Mouse (Mus musculus): ENCODE results near the gene Hic1. TPM values are rescaled to one million over a fixed set of nuclear protein-coding genes. Genes with fewer than 3 reads are reported as not detected.

Gene Hic1
- polyA plus RNA-seq (2012; rRNA removed): 7.9 and 17.4 TPM in 2 replicates

DNA sequence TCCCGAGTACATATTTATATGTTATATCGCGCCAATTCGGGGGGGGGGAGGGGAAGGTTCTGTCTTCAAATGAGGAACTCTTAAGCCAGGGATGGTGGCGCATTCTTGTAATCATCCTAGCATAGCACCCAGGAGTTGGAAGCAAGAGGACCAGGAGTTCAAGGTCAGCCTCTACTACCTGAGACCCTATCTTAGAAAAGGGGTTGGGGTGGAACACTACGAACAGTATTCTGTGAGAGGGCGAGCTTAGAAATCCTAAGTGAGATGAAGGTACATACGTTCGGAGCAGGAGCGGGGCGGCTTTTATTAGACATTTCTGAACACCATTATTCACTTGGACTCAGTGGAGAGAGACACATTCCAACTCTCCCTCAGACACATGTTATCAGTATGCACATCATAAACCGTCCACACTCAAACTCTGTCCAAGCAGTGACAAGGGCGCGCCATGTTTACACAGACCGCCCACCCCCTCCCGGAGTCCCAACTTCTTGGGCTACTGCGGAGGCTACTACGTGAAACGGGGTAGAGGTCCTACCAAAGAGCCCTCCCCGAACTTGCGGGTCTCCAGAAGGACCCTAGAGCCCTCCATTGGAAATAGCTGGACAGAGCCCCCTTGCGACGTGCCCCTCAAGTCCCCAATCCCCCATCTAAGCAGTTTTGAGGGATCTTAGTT lies at the start of gene Hic1:
Gene Hic1, minus strand, starts transcription at position 115 of the 676 bp plus-strand sequence.

DNA sequence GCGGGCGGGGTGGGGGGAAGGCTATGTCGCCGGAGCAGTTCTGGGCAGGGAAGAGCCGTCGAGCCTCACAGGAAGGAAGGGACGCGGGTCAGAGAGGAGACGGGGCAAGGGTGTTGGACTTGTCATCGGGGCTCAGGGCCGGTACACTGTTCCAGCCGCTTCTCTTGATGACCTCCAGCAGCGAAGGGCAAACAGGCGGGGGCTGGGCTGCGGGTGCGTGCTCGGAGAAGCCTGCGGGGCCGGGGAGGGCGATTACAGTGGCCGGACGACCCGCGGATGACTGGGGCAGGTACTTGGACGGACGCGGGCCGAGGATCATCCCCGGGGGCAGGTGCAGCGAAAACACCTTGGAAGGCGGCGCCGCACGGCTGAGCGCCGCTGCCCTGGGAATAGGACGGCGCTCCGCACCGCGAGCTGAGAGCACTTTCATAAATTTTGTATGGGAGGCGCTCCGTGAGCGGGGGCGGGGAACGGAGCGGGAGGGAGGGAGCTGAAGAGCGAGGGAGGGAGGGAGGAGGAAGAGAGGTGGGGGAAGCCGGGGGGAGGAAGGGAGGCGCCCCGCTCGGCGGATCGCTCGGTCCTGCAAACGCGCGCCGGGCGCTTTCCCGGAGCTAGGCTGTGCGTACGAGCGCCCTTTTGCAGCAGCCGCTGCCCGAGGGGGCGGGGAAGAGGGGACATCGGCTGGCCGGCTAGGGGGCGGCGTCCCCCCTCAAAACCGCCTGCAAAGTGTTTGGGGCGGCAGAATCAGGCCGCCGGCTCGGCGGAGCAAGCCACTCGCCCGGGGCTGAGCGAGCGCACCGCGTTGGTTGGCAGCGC lies 24.1 kb upstream of the Hic1 start, which contains the start of gene Rtn4rl1:
Gene Rtn4rl1, plus strand, starts transcription at position 528 of the 816 bp plus-strand sequence.

DNA sequence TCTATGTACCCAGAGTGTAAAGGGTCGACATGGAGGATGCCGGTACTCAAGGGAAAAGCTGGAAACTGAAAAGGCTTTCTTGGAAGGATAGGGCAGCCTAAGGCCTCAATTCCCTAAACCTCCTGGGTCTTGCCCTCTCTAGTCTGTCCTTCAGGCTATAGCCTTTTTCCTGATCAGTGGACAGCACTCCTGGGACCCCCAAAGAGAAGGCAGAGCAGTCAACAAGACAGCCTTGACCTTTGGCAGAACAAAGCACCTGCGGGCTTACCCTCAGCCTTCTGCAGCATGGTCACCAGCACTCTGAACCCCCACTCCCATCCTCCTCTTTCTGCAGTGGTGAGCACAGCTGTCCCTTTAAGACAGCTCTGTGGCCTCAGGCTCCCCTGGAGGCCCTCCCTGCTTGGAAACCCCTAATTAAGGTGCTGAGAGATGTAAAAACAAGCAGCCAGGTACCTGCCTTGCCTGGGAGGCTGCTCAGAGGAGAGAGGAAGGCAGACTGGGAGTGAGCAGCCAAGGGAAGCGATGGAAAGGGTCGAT lies 21.7 kb upstream of the Hic1 start, which contains the start of gene Dph1:
Gene Dph1, minus strand, starts transcription at position 337 of the 537 bp plus-strand sequence.

DNA sequence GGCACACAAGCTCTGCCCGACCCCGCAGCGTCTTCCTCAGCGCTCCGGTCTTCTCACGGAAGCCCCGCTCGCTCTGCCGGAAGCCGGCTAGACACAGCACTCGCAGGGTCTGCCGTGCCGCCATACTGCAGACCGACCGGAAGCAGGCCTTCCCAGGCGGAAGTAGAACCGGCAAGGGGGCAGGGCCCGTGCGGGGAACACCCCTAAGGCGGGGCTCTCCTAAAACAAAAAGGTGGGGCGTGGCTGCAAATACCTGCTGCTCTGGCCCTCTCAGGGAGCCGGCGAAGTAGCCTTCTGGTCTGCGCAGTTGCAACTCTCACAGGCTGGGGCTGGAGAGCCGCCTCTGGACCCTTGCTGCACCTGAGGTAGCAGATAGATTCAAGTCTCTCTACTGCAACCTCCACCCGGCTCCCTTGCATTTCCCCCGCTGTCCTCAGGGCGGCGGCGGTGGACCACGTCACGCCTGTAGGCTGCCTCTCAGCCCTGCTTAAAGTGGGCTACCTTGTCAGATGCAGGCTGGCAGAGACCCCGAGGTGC lies 9.4 kb upstream of the Hic1 start, which contains the start of gene Ovca2:
Gene Ovca2, minus strand, starts transcription at position 164 of the 537 bp plus-strand sequence.

Other genes with a start within 250 kb of the Hic1 start
- gene Smg6, start 243.7 kb downstream of the Hic1 start, polyA plus RNA-seq (2012; rRNA removed): 35.1 and 35.9 TPM in 2 replicates
- 26.0 and 32.6 TPM in 2 replicates for gene Srr, start 243.6 kb downstream of the Hic1 start, polyA plus RNA-seq (2012; rRNA removed)
- gene Ovca2, start 9.3 kb upstream of the Hic1 start, polyA plus RNA-seq (2012; rRNA removed): 19.2 TPM in 2 replicates
- 19.7 and 22.1 TPM in 2 replicates for gene Dph1, start 21.7 kb upstream of the Hic1 start, polyA plus RNA-seq (2012; rRNA removed)
- gene Rtn4rl1, start 24.3 kb upstream of the Hic1 start, polyA plus RNA-seq (2012; rRNA removed): 5.8 and 7.5 TPM in 2 replicates
- 54.6 and 59.8 TPM in 2 replicates for gene Rpa1, start 178.8 kb upstream of the Hic1 start, polyA plus RNA-seq (2012; rRNA removed)
- gene Smyd4, start 178.9 kb upstream of the Hic1 start, polyA plus RNA-seq (2012; rRNA removed): 8.2 TPM in 2 replicates

Data from central nervous system, embryonic 14 days (tissue).